In genomic region chr9:122173405-122174233, GRCm38 (mm10) we compare ENCODE assay signal across 12 mouse cellular contexts. TPM values are rescaled to one million over a fixed set of nuclear protein-coding genes. Genes with fewer than 3 reads are reported as not detected.
A peak's percentile ranks its signal among the peaks of the same experiment; 100 is the strongest.
DNase-seq lines count a peak whose midpoint lies in the region; ATAC-seq and TF ChIP-seq lines count a peak whose summit lies in the region.
"Had no signal": no experiment of that assay in that cellular context is flagged by ENCODE, and none has a peak within 500 bp of the region (broad histone marks: within the 10 kb centered on the region; RNA-seq: fewer than 3 reads in every experiment).

No protein-coding gene starts in this region.

- TF ChIP-seq POLR2A in brain, embryonic 14.5 days (IDR thresholded peaks at IDR 0.05; ENCODE audit: borderline replicate concordance, extremely low read depth, insufficient read depth, insufficient read length, poor library complexity, severe bottlenecking) = no peak

- H3K27ac ChIP-seq in hindbrain, embryonic 13.5 days = 0 out of 2 replicates have a peak overlapping the region, but pooled peaks have one; percentile 20
- no peak overlapping the region for H3K27ac ChIP-seq in hindbrain, embryonic 12.5 days
- H3K27ac ChIP-seq: limb, embryonic 12.5 days had no signal

- no peaks in the 10 kb centered on the region for H3K9me3 ChIP-seq in hindbrain, embryonic 13.5 days
- no peaks in the 10 kb centered on the region for H3K9me3 ChIP-seq in hindbrain, embryonic 12.5 days (replicated peaks)
- H3K9me3 ChIP-seq: limb, embryonic 12.5 days had no signal

- no peaks in the 10 kb centered on the region for H3K27me3 ChIP-seq in hindbrain, embryonic 13.5 days
- H3K27me3 ChIP-seq in hindbrain, embryonic 12.5 days = no peaks in the 10 kb centered on the region
- H3K27me3 ChIP-seq: limb, embryonic 12.5 days had no signal

- peak; percentile 54 for DNase-seq in adrenal gland, postnatal 10 days
- DNase-seq in adrenal gland, adult (ENCODE audit: inconsistent age in 2 of 2, low spot score in 1 of 2) = no peak
- DNase-seq in brain, embryonic 14.5 days (ENCODE audit: low read depth) = peak; percentile 53
- peak; percentile 72 for DNase-seq in kidney, adult 9 months
- DNase-seq in thymus, adult 18-20 months = no peak
- DNase-seq in embryo, embryonic 9.5 days (ENCODE audit: extremely low spot score) = no peak
- DNase-seq: adrenal gland, adult 8-10 months; lung, postnatal 10 days had no signal

- WGBS in hindbrain, embryonic 13.5 days = 78% methylated on average over 9 of the region's 9 CpGs
- WGBS in hindbrain, embryonic 12.5 days = 85% methylated on average over 9 of the region's 9 CpGs

- no peak overlapping the region for H3K4me3 ChIP-seq in hindbrain, embryonic 13.5 days
- no peak overlapping the region for H3K4me3 ChIP-seq in hindbrain, embryonic 12.5 days
- H3K4me3 ChIP-seq: limb, embryonic 12.5 days had no signal

- ATAC-seq in hindbrain, embryonic 13.5 days (ENCODE audit: low FRiP score) = no peak
- no peak for ATAC-seq in hindbrain, embryonic 12.5 days (ENCODE audit: low FRiP score)
- ATAC-seq: forebrain, embryonic 16.5 days had no signal

- H3K36me3 ChIP-seq in hindbrain, embryonic 13.5 days = peaks cover 50% of the 10 kb centered on the region
- H3K36me3 ChIP-seq in hindbrain, embryonic 12.5 days = peaks cover 35% of the 10 kb centered on the region

- H3K9ac ChIP-seq in hindbrain, embryonic 13.5 days = no peak overlapping the region
- H3K9ac ChIP-seq in hindbrain, embryonic 12.5 days = no peak overlapping the region
- H3K9ac ChIP-seq: limb, embryonic 12.5 days had no signal

- H3K4me1 ChIP-seq in hindbrain, embryonic 13.5 days (replicated peaks) = peaks cover 12% of the 10 kb centered on the region
- H3K4me1 ChIP-seq in hindbrain, embryonic 12.5 days = peaks cover 11% of the 10 kb centered on the region; the same call in 1 of the 2 replicates

- H3K4me2 ChIP-seq in hindbrain, embryonic 13.5 days = no peak overlapping the region
- no peak overlapping the region for H3K4me2 ChIP-seq in hindbrain, embryonic 12.5 days (replicated peaks)
- H3K4me2 ChIP-seq: limb, embryonic 12.5 days had no signal

- no peak for TF ChIP-seq CTCF in brain, embryonic 14.5 days (IDR thresholded peaks at IDR 0.05; ENCODE audit: borderline replicate concordance, extremely low read depth, insufficient read depth, insufficient read length)

RNA-seq across cellular contexts. Expression of gene Snrk, which starts 56.6 kb away (rescaled TPM):
- 100 to 1,000 TPM; 202 to 285 TPM for total RNA-seq in adrenal gland, postnatal 10 days (2021)
- polyA plus RNA-seq in hindbrain, embryonic 13.5 days (2015; fragmentation: Nextera tagmentation; extraction: Ambion mirVana) = 56.2 and 61.3 TPM in 2 replicates
- polyA plus RNA-seq in hindbrain, embryonic 12.5 days (2016; fragmentation: Nextera tagmentation; extraction: Ambion mirVana) = 55.7 and 57.8 TPM in 2 replicates
- 59.8 and 80.6 TPM in 2 replicates for polyA plus RNA-seq in brain, embryonic 14.5 days (2012; rRNA removed)

Comparison
In these comparisons a context has a peak if more than half of its experiments do, and no peak if none do; other contexts are left out.
1. DNase-seq: peak in adrenal gland, postnatal 10 days (single experiment), brain, embryonic 14.5 days (single experiment) and kidney, adult 9 months (single experiment); none in adrenal gland, adult (0 of 2), thymus, adult 18-20 months (0 of 2) and embryo, embryonic 9.5 days (single experiment).